Comparison of ENCODE assay signal across 16 mouse cellular contexts in the genomic region with DNA sequence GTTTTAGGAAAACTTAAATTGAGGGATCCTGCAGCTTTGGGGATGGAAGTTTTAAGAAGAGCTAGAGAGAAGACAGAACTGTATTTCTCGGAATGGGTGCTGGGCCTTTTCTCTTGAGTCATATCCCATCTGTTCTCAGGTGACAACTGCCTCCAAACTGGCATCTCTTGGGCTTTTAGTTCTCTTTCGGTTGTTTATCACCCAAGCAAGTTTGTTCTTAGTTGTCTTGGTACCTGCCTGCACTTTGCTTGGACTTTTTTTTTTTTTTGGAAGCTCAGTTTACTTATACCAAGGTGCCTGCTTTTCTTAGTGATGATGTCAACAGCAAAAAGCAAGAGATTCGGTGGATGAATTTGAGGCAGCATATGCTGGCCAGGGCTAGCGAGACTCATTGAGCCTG. TPM values are rescaled to one million over a fixed set of nuclear protein-coding genes. Genes with fewer than 3 reads are reported as not detected.
DNase-seq lines count a peak whose midpoint lies in the region; ATAC-seq lines count a peak whose summit lies in the region.
"Had no signal": no experiment of that assay in that cellular context is flagged by ENCODE, and none has a peak within 500 bp of the region (broad histone marks: within the 10 kb centered on the region; RNA-seq: fewer than 3 reads in every experiment).

No protein-coding gene starts in this region.

- no peak for ATAC-seq in kidney, embryonic 15.5 days (replicated peaks; ENCODE audit: low FRiP score)
- no peak for ATAC-seq in midbrain, embryonic 16.5 days
- no peak for ATAC-seq in midbrain, embryonic 15.5 days (replicated peaks)
- no peak for ATAC-seq in liver, embryonic 11.5 days (replicated peaks; ENCODE audit: low FRiP score)
- no peak for ATAC-seq in stomach, embryonic 16.5 days (ENCODE audit: insufficient read depth, low FRiP score)
- ATAC-seq: forebrain, embryonic 13.5 days had no signal

- no peak overlapping the region for H3K27ac ChIP-seq in kidney, embryonic 15.5 days
- no peak overlapping the region for H3K27ac ChIP-seq in midbrain, embryonic 16.5 days (ENCODE audit: low read length)
- H3K27ac ChIP-seq in midbrain, embryonic 15.5 days: no peak overlapping the region
- H3K27ac ChIP-seq in liver, embryonic 11.5 days (ENCODE audit: low read depth, low read length): no peak overlapping the region
- peak overlapping the region; percentile 94; the same call in 1 of the 2 replicates for H3K27ac ChIP-seq in stomach, embryonic 16.5 days (ENCODE audit: low read length)
- H3K27ac ChIP-seq: forebrain, embryonic 13.5 days had no signal

- intact Hi-C loops in left cerebral cortex, postnatal 14 days (cut with DNase I): loop anchor here (10.0 kb wide), 2 partner anchors 392 to 432 kb away; partner anchors contain the start of gene Trim41

- no peak overlapping the region for H3K9ac ChIP-seq in kidney, embryonic 15.5 days
- peak overlapping the region; percentile 25; the same call in 1 of the 2 replicates for H3K9ac ChIP-seq in midbrain, embryonic 16.5 days (ENCODE audit: low read depth, low read length)
- H3K9ac ChIP-seq in midbrain, embryonic 15.5 days: no peak overlapping the region
- no peak overlapping the region for H3K9ac ChIP-seq in liver, embryonic 11.5 days (ENCODE audit: low read depth, low read length)
- H3K9ac ChIP-seq in stomach, embryonic 16.5 days (ENCODE audit: low read length): no peak overlapping the region
- H3K9ac ChIP-seq: embryonic facial prominence, embryonic 12.5 days; lung, embryonic 15.5 days had no signal

- DNase-seq in kidney, postnatal 36 days: no peak
- no peak for DNase-seq in liver, embryonic 11.5 days (ENCODE audit: low spot score)
- no peak for DNase-seq in left cerebral cortex, postnatal 14 days (ENCODE audit: low spot score in 2 of 2)
- DNase-seq: cerebellum, adult 9-11 months; kidney, adult 18-20 months; layer of hippocampus, postnatal 36 days had no signal

- H3K4me2 ChIP-seq in kidney, embryonic 15.5 days: peak overlapping the region; percentile 67
- no peak overlapping the region for H3K4me2 ChIP-seq in midbrain, embryonic 16.5 days (ENCODE audit: low read length)
- no peak overlapping the region for H3K4me2 ChIP-seq in midbrain, embryonic 15.5 days
- H3K4me2 ChIP-seq in liver, embryonic 11.5 days: peak overlapping the region; percentile 86
- peak overlapping the region; percentile 83; the same call in 1 of the 2 replicates for H3K4me2 ChIP-seq in stomach, embryonic 16.5 days (ENCODE audit: low read depth, low read length)

- WGBS in kidney, embryonic 15.5 days: 81% methylated on average over 4 of the region's 4 CpGs
- 94% methylated on average over 4 of the region's 4 CpGs for WGBS in midbrain, embryonic 16.5 days
- 89% methylated on average over 4 of the region's 4 CpGs for WGBS in midbrain, embryonic 15.5 days
- WGBS in liver, embryonic 11.5 days: 83% methylated on average over 4 of the region's 4 CpGs
- 72% methylated on average over 4 of the region's 4 CpGs for WGBS in stomach, embryonic 16.5 days

- H3K36me3 ChIP-seq in kidney, embryonic 15.5 days: no peaks in the 10 kb centered on the region
- no peaks in the 10 kb centered on the region for H3K36me3 ChIP-seq in midbrain, embryonic 16.5 days (ENCODE audit: control insufficient read depth, insufficient read depth, low read length)
- no peaks in the 10 kb centered on the region for H3K36me3 ChIP-seq in midbrain, embryonic 15.5 days (replicated peaks)
- H3K36me3 ChIP-seq in liver, embryonic 11.5 days (ENCODE audit: control insufficient read depth, insufficient read depth, low read length): no peaks in the 10 kb centered on the region
- H3K36me3 ChIP-seq in stomach, embryonic 16.5 days (ENCODE audit: control insufficient read depth, insufficient read depth, low read length): no peaks in the 10 kb centered on the region
- H3K36me3 ChIP-seq: embryonic facial prominence, embryonic 12.5 days; lung, embryonic 15.5 days had no signal

- H3K27me3 ChIP-seq in kidney, embryonic 15.5 days: no peaks in the 10 kb centered on the region
- H3K27me3 ChIP-seq in midbrain, embryonic 16.5 days (ENCODE audit: control insufficient read depth, insufficient read depth, low read depth, low read length): no peaks in the 10 kb centered on the region
- H3K27me3 ChIP-seq in midbrain, embryonic 15.5 days (replicated peaks): no peaks in the 10 kb centered on the region
- no peaks in the 10 kb centered on the region for H3K27me3 ChIP-seq in liver, embryonic 11.5 days (replicated peaks; ENCODE audit: control insufficient read depth, insufficient read depth, low read length)
- H3K27me3 ChIP-seq in stomach, embryonic 16.5 days (ENCODE audit: control insufficient read depth, insufficient read depth, low read length): no peaks in the 10 kb centered on the region
- H3K27me3 ChIP-seq: embryonic facial prominence, embryonic 12.5 days; forebrain, embryonic 13.5 days; lung, embryonic 15.5 days had no signal

- peaks cover 69% of the 10 kb centered on the region for H3K4me1 ChIP-seq in kidney, embryonic 15.5 days
- H3K4me1 ChIP-seq in midbrain, embryonic 16.5 days (ENCODE audit: control insufficient read depth, insufficient read depth, low read length): peaks cover 43% of the 10 kb centered on the region
- H3K4me1 ChIP-seq in midbrain, embryonic 15.5 days: peaks cover 57% of the 10 kb centered on the region
- peaks cover 63% of the 10 kb centered on the region for H3K4me1 ChIP-seq in liver, embryonic 11.5 days (replicated peaks; ENCODE audit: control insufficient read depth, insufficient read depth, low read length)
- H3K4me1 ChIP-seq in stomach, embryonic 16.5 days (ENCODE audit: control insufficient read depth, insufficient read depth, low read length): peaks cover 54% of the 10 kb centered on the region

- peak overlapping the region; percentile 53; the same call in 1 of the 2 replicates for H3K4me3 ChIP-seq in kidney, embryonic 15.5 days (replicated peaks)
- H3K4me3 ChIP-seq in midbrain, embryonic 16.5 days (ENCODE audit: low read depth, low read length): no peak overlapping the region
- no peak overlapping the region for H3K4me3 ChIP-seq in midbrain, embryonic 15.5 days
- H3K4me3 ChIP-seq in liver, embryonic 11.5 days (ENCODE audit: low read depth, low read length): peak overlapping the region; percentile 59; the same call in 1 of the 2 replicates
- H3K4me3 ChIP-seq in stomach, embryonic 16.5 days (replicated peaks; ENCODE audit: low read length): no peak overlapping the region
- H3K4me3 ChIP-seq: forebrain, embryonic 13.5 days had no signal

- H3K9me3 ChIP-seq in kidney, embryonic 15.5 days (replicated peaks): no peaks in the 10 kb centered on the region
- no peaks in the 10 kb centered on the region for H3K9me3 ChIP-seq in midbrain, embryonic 16.5 days (replicated peaks; ENCODE audit: control insufficient read depth, low read length, poor library complexity, severe bottlenecking)
- H3K9me3 ChIP-seq in midbrain, embryonic 15.5 days: no peaks in the 10 kb centered on the region
- H3K9me3 ChIP-seq in liver, embryonic 11.5 days (ENCODE audit: control insufficient read depth, low read length): no peaks in the 10 kb centered on the region
- H3K9me3 ChIP-seq in stomach, embryonic 16.5 days (replicated peaks; ENCODE audit: control insufficient read depth, low read length): no peaks in the 10 kb centered on the region
- H3K9me3 ChIP-seq: embryonic facial prominence, embryonic 12.5 days; forebrain, embryonic 13.5 days; lung, embryonic 15.5 days had no signal

RNA-seq across cellular contexts. Expression of gene Mgat1, which starts 2.5 kb away (rescaled TPM):
- polyA plus RNA-seq in kidney, embryonic 15.5 days (2015; fragmentation: Nextera tagmentation; extraction: Ambion mirVana): 66.7 and 75.0 TPM in 2 replicates
- polyA plus RNA-seq in midbrain, embryonic 16.5 days (2015; fragmentation: Nextera tagmentation; extraction: Ambion mirVana): 33.5 and 34.3 TPM in 2 replicates
- 35.3 and 35.4 TPM in 2 replicates for polyA plus RNA-seq in midbrain, embryonic 15.5 days (2015; fragmentation: Nextera tagmentation; extraction: Ambion mirVana)
- 41.7 and 43.3 TPM in 2 replicates for polyA plus RNA-seq in liver, embryonic 11.5 days (2014; fragmentation: Nextera tagmentation; extraction: Ambion mirVana)
- polyA plus RNA-seq in stomach, embryonic 16.5 days (2015; fragmentation: Nextera tagmentation; extraction: Ambion mirVana): 65.9 and 70.1 TPM in 2 replicates
- 10 to 100 TPM; 57.8 to 72.4 TPM for total RNA-seq in left cerebral cortex, postnatal 14 days (2021)

RNA-seq across cellular contexts. Expression of gene Olfr1393, which starts 31.6 kb away (rescaled TPM):
- polyA plus RNA-seq in kidney, embryonic 15.5 days (2015; fragmentation: Nextera tagmentation; extraction: Ambion mirVana): not detected in 2 replicates
- polyA plus RNA-seq in midbrain, embryonic 16.5 days (2015; fragmentation: Nextera tagmentation; extraction: Ambion mirVana): not detected in 2 replicates
- 0.05 TPM in 1 of 2 replicates, not detected in the other for polyA plus RNA-seq in midbrain, embryonic 15.5 days (2015; fragmentation: Nextera tagmentation; extraction: Ambion mirVana)
- 0.13 TPM in 1 of 2 replicates, not detected in the other for polyA plus RNA-seq in liver, embryonic 11.5 days (2014; fragmentation: Nextera tagmentation; extraction: Ambion mirVana)
- polyA plus RNA-seq in stomach, embryonic 16.5 days (2015; fragmentation: Nextera tagmentation; extraction: Ambion mirVana): 0.10 TPM in 1 of 2 replicates, not detected in the other
- total RNA-seq in left cerebral cortex, postnatal 14 days (2021): under 1 TPM in 1 of 2 experiments, not detected in 1; 0.13 TPM
- total RNA-seq: gastrocnemius, adult 8-10 months; layer of hippocampus, postnatal 36 days had no signal
- polyA plus RNA-seq: lung, embryonic 15.5 days had no signal

RNA-seq across cellular contexts. Expression of gene Olfr1392, which starts 38.6 kb away (rescaled TPM):
- 0.10 and 0.15 TPM in 2 replicates for polyA plus RNA-seq in kidney, embryonic 15.5 days (2015; fragmentation: Nextera tagmentation; extraction: Ambion mirVana)
- polyA plus RNA-seq in midbrain, embryonic 16.5 days (2015; fragmentation: Nextera tagmentation; extraction: Ambion mirVana): not detected in 2 replicates
- 0.04 and 0.05 TPM in 2 replicates for polyA plus RNA-seq in midbrain, embryonic 15.5 days (2015; fragmentation: Nextera tagmentation; extraction: Ambion mirVana)
- polyA plus RNA-seq in liver, embryonic 11.5 days (2014; fragmentation: Nextera tagmentation; extraction: Ambion mirVana): not detected in 2 replicates
- 0.08 TPM in 1 of 2 replicates, not detected in the other for polyA plus RNA-seq in stomach, embryonic 16.5 days (2015; fragmentation: Nextera tagmentation; extraction: Ambion mirVana)
- under 1 TPM in 1 of 2 experiments, not detected in 1; 0.19 TPM for total RNA-seq in left cerebral cortex, postnatal 14 days (2021)
- total RNA-seq: gastrocnemius, adult 8-10 months; layer of hippocampus, postnatal 36 days had no signal
- polyA plus RNA-seq: embryonic facial prominence, embryonic 12.5 days; forebrain, embryonic 13.5 days; heart, postnatal 0 days; lung, embryonic 15.5 days had no signal

RNA-seq across cellular contexts. Expression of gene Zfp62, which starts 43.4 kb away (rescaled TPM):
- polyA plus RNA-seq in kidney, embryonic 15.5 days (2015; fragmentation: Nextera tagmentation; extraction: Ambion mirVana): 40.5 and 41.9 TPM in 2 replicates
- polyA plus RNA-seq in midbrain, embryonic 16.5 days (2015; fragmentation: Nextera tagmentation; extraction: Ambion mirVana): 38.6 and 43.4 TPM in 2 replicates
- 45.1 and 46.0 TPM in 2 replicates for polyA plus RNA-seq in midbrain, embryonic 15.5 days (2015; fragmentation: Nextera tagmentation; extraction: Ambion mirVana)
- 30.9 and 32.2 TPM in 2 replicates for polyA plus RNA-seq in liver, embryonic 11.5 days (2014; fragmentation: Nextera tagmentation; extraction: Ambion mirVana)
- 30.3 and 32.9 TPM in 2 replicates for polyA plus RNA-seq in stomach, embryonic 16.5 days (2015; fragmentation: Nextera tagmentation; extraction: Ambion mirVana)
- 10 to 100 TPM; 36.9 to 39.5 TPM for total RNA-seq in left cerebral cortex, postnatal 14 days (2021)

RNA-seq across cellular contexts. Expression of gene Olfr10, which starts 58.0 kb away (rescaled TPM):
- polyA plus RNA-seq in kidney, embryonic 15.5 days (2015; fragmentation: Nextera tagmentation; extraction: Ambion mirVana): not detected in 2 replicates
- not detected in 2 replicates for polyA plus RNA-seq in midbrain, embryonic 16.5 days (2015; fragmentation: Nextera tagmentation; extraction: Ambion mirVana)
- polyA plus RNA-seq in midbrain, embryonic 15.5 days (2015; fragmentation: Nextera tagmentation; extraction: Ambion mirVana): not detected in 2 replicates
- not detected in 2 replicates for polyA plus RNA-seq in liver, embryonic 11.5 days (2014; fragmentation: Nextera tagmentation; extraction: Ambion mirVana)
- polyA plus RNA-seq in stomach, embryonic 16.5 days (2015; fragmentation: Nextera tagmentation; extraction: Ambion mirVana): not detected in 2 replicates
- not detected for total RNA-seq in left cerebral cortex, postnatal 14 days (2021)
- total RNA-seq: gastrocnemius, adult 8-10 months; layer of hippocampus, postnatal 36 days had no signal
- polyA plus RNA-seq: embryonic facial prominence, embryonic 12.5 days; forebrain, embryonic 13.5 days; heart, postnatal 0 days; lung, embryonic 15.5 days; testis, adult 2 months had no signal

Comparison
In these comparisons a context has a peak if more than half of its experiments do, and no peak if none do; other contexts are left out.
1. H3K4me2 ChIP-seq: peak in kidney, embryonic 15.5 days (single experiment), liver, embryonic 11.5 days (single experiment) and stomach, embryonic 16.5 days (single experiment); none in midbrain, embryonic 16.5 days (single experiment) and midbrain, embryonic 15.5 days (single experiment).
2. H3K4me3 ChIP-seq: peak in kidney, embryonic 15.5 days (single experiment) and liver, embryonic 11.5 days (single experiment); none in midbrain, embryonic 16.5 days (single experiment), midbrain, embryonic 15.5 days (single experiment) and stomach, embryonic 16.5 days (single experiment).